Mouse (Mus musculus) heart, embryonic 11.5 days (tissue): Measurements from ENCODE around the gene Cdk14. TPM values are rescaled to one million over a fixed set of nuclear protein-coding genes. Genes with fewer than 3 reads are reported as not detected.
"Not testable (repeated sequence)": the region's sequence is repeated elsewhere in the genome, so short reads cannot be mapped to it uniquely, and the experiment has no call there.

Experiments used
- ATAC-seq: fragments of 200-750 bp; cut with Nextera tagmentation; replicated peaks from 2 replicates; pipeline ENCODE4 v1.8.0; 2017; ENCODE audit warnings: moderate library complexity; ENCODE audit not compliant: insufficient number of reproducible peaks, low FRiP score, low TSS enrichment
- H3K27ac ChIP-seq: fragments of 300-500 bp; sonication (generic); 2 replicates; pipeline ENCODE4 v1.5.1; 2014; ENCODE audit warnings: mild to moderate bottlenecking, low read depth, low read length
- H3K27me3 ChIP-seq: fragments of 300-500 bp; sonication (generic); 2 replicates; pipeline ENCODE4 v1.6.1; 2014; ENCODE audit warnings: mild to moderate bottlenecking, low read length, mixed read lengths; ENCODE audit not compliant: control insufficient read depth, insufficient read depth
- H3K36me3 ChIP-seq: fragments of 300-500 bp; sonication (generic); 2 replicates; pipeline ENCODE4 v1.6.1; 2014; ENCODE audit warnings: mild to moderate bottlenecking, low read length, moderate library complexity, mixed read lengths; ENCODE audit not compliant: control insufficient read depth, insufficient read depth
- H3K4me1 ChIP-seq: fragments of 300-500 bp; sonication (generic); 2 replicates; pipeline ENCODE4 v1.6.1; 2014; ENCODE audit warnings: low read length; ENCODE audit not compliant: control insufficient read depth, insufficient read depth
- H3K4me2 ChIP-seq: fragments of 300-500 bp; sonication (generic); 2 replicates; pipeline ENCODE4 v1.6.1; 2014; ENCODE audit warnings: mild to moderate bottlenecking, moderate library complexity
- H3K4me3 ChIP-seq: fragments of 300-500 bp; sonication (generic); 2 replicates; pipeline ENCODE4 v1.5.1; 2014; ENCODE audit warnings: low read depth, low read length
- H3K9ac ChIP-seq: fragments of 300-500 bp; sonication (generic); 2 replicates; pipeline ENCODE4 v1.6.1; 2014; ENCODE audit warnings: mild to moderate bottlenecking, low read depth, low read length, moderate library complexity
- H3K9me3 ChIP-seq: fragments of 300-500 bp; sonication (generic); replicated peaks from 2 replicates; pipeline ENCODE4 v1.6.1; 2016; ENCODE audit warnings: low read length; ENCODE audit not compliant: control insufficient read depth
- WGBS: fragments of 180-500 bp; shearing (Covaris S2); extraction: QIAGEN DNeasy Blood & Tissue Kit; methylation state at CpG from one replicate; pipeline ENCODE4 v1.1.7; 2014; ENCODE audit not compliant: insufficient replicate concordance; 5-methylcytosine and 5-hydroxymethylcytosine counted together
- polyA plus RNA-seq: library from polyadenylated mRNA; unstranded; fragments of >200 nt; fragmentation: Nextera tagmentation; extraction: Ambion mirVana; gene quantifications from 2 replicates; pipeline ENCODE4 v1.2.1, GENCODE M21; 2014

Cdk14 gene
- polyA plus RNA-seq, 1 experiment from 2014 or later = 20.1 TPM

GRCm38 (mm10) chr5:5234935-5235334 lies 185.2 kb downstream of the Cdk14 start:
- 87% methylated on average over 10 of the region's 10 CpGs for WGBS
- not testable (repeated sequence) for H3K27me3 ChIP-seq, H3K9me3 ChIP-seq, H3K36me3 ChIP-seq, ATAC-seq, H3K9ac ChIP-seq, H3K4me2 ChIP-seq, H3K4me1 ChIP-seq, H3K27ac ChIP-seq, H3K4me3 ChIP-seq

GRCm38 (mm10) chr5:5226966-5227365 lies 193.1 kb downstream of the Cdk14 start:
- Histone ChIP-seq H3K9ac (no peak overlapping the region), H3K4me3 (no peak overlapping the region), H3K9me3 (no peaks in the 10 kb centered on the region), H3K4me2 (no peak overlapping the region), H3K27me3 (no peaks in the 10 kb centered on the region), H3K4me1 (no peaks in the 10 kb centered on the region), H3K36me3 (no peaks in the 10 kb centered on the region), H3K27ac (no peak overlapping the region)
- 77% methylated on average over 4 of the region's 4 CpGs for WGBS
- no peak for ATAC-seq

GRCm38 (mm10) chr5:5211780-5212135 lies 208.4 kb downstream of the Cdk14 start:
- H3K9ac ChIP-seq = no peak overlapping the region
- no peaks in the 10 kb centered on the region for H3K27me3 ChIP-seq
- no peak for ATAC-seq
- no peaks in the 10 kb centered on the region for H3K36me3 ChIP-seq
- peak overlapping the region; percentile 33 for H3K4me2 ChIP-seq
- 31% methylated on average over 1 of the region's 1 CpGs for WGBS
- H3K9me3 ChIP-seq = no peaks in the 10 kb centered on the region
- H3K4me1 ChIP-seq = peaks cover 16% of the 10 kb centered on the region
- no peak overlapping the region for H3K4me3 ChIP-seq
- H3K27ac ChIP-seq = peak overlapping the region; percentile 73

- 19% methylated on average over 7 of the region's 7 CpGs for WGBS
- H3K4me3 ChIP-seq = no peak overlapping the region
- no peaks in the 10 kb centered on the region for H3K9me3 ChIP-seq
- peaks cover 20% of the 10 kb centered on the region for H3K4me1 ChIP-seq
- peak overlapping the region; percentile 33 for H3K4me2 ChIP-seq
- no peak; the same call in 1 of the 2 replicates for ATAC-seq
- H3K27me3 ChIP-seq = no peaks in the 10 kb centered on the region
- no peaks in the 10 kb centered on the region for H3K36me3 ChIP-seq
- no peak overlapping the region for H3K9ac ChIP-seq
- peak overlapping the region; percentile 73 for H3K27ac ChIP-seq
Measured at GRCm38 (mm10) chr5:5211034-5211779, 208.9 kb downstream of the Cdk14 start.

- no peak overlapping the region for H3K4me3 ChIP-seq
- H3K9me3 ChIP-seq = no peaks in the 10 kb centered on the region
- no peak for ATAC-seq
- H3K27me3 ChIP-seq = no peaks in the 10 kb centered on the region
- H3K4me1 ChIP-seq = peaks cover 20% of the 10 kb centered on the region
- H3K9ac ChIP-seq = no peak overlapping the region
- H3K4me2 ChIP-seq = no peak overlapping the region
- no peaks in the 10 kb centered on the region for H3K36me3 ChIP-seq
- WGBS = 78% methylated on average over 4 of the region's 4 CpGs
- peak overlapping the region; percentile 62 for H3K27ac ChIP-seq
Measured at GRCm38 (mm10) chr5:5208016-5208415, 212.1 kb downstream of the Cdk14 start.

- Histone ChIP-seq H3K9ac (no peak overlapping the region), H3K36me3 (no peaks in the 10 kb centered on the region), H3K27ac (no peak overlapping the region), H3K27me3 (no peaks in the 10 kb centered on the region), H3K4me1 (peaks cover 17% of the 10 kb centered on the region), H3K4me2 (no peak overlapping the region), H3K9me3 (no peaks in the 10 kb centered on the region), H3K4me3 (no peak overlapping the region)
- no peak for ATAC-seq
- 68% methylated on average over 9 of the region's 9 CpGs for WGBS
Measured at GRCm38 (mm10) chr5:5206012-5206411, 214.1 kb downstream of the Cdk14 start.

GRCm38 (mm10) chr5:5194562-5195221 lies 225.4 kb downstream of the Cdk14 start:
- no peak for ATAC-seq

GRCm38 (mm10) chr5:5189590-5189989 lies 230.5 kb downstream of the Cdk14 start:
- H3K4me3 ChIP-seq = no peak overlapping the region
- H3K27ac ChIP-seq = no peak overlapping the region
- no peaks in the 10 kb centered on the region for H3K36me3 ChIP-seq
- no peaks in the 10 kb centered on the region for H3K27me3 ChIP-seq
- H3K4me1 ChIP-seq = peaks cover 2% of the 10 kb centered on the region; the same call in 1 of the 2 replicates
- 8% methylated on average over 1 of the region's 1 CpGs for WGBS
- no peak for ATAC-seq
- H3K9ac ChIP-seq = no peak overlapping the region
- no peak overlapping the region for H3K4me2 ChIP-seq
- no peaks in the 10 kb centered on the region for H3K9me3 ChIP-seq

More at GRCm38 (mm10) chr5:5194562-5195221, 225.4 kb downstream of the Cdk14 start:
- WGBS = 94% methylated on average over 5 of the region's 5 CpGs
- no peaks in the 10 kb centered on the region for H3K27me3 ChIP-seq
- no peak overlapping the region for H3K4me2 ChIP-seq
- no peak overlapping the region for H3K4me3 ChIP-seq
- H3K9ac ChIP-seq = no peak overlapping the region
- no peaks in the 10 kb centered on the region for H3K9me3 ChIP-seq
- H3K4me1 ChIP-seq = no peaks in the 10 kb centered on the region
- no peaks in the 10 kb centered on the region for H3K36me3 ChIP-seq
- no peak overlapping the region for H3K27ac ChIP-seq
